Mouse (Mus musculus): ENCODE measurements around the gene Snapc2. TPM values are rescaled to one million over a fixed set of nuclear protein-coding genes. Genes with fewer than 3 reads are reported as not detected.

Gene Snapc2
- polyA plus RNA-seq, 1 experiment from 2014 or later, result 72.1 TPM

Other genes with a start within 250 kb of the Snapc2 start
- not detected in 2 replicates for gene Cd209f, start 147.2 kb upstream of the Snapc2 start, polyA plus RNA-seq (2016; fragmentation: Nextera tagmentation; extraction: Ambion mirVana)
- not detected in 2 replicates for gene Cd209g, start 119.0 kb upstream of the Snapc2 start, polyA plus RNA-seq (2016; fragmentation: Nextera tagmentation; extraction: Ambion mirVana)
- 14.4 and 25.5 TPM in 2 replicates for gene Evi5l, start 86.5 kb upstream of the Snapc2 start, polyA plus RNA-seq (2016; fragmentation: Nextera tagmentation; extraction: Ambion mirVana)
- gene Prr36, start 35.6 kb upstream of the Snapc2 start, polyA plus RNA-seq (2016; fragmentation: Nextera tagmentation; extraction: Ambion mirVana), result 1.5 and 2.2 TPM in 2 replicates
- 0.11 and 0.20 TPM in 2 replicates for gene Lrrc8e, start 26.3 kb upstream of the Snapc2 start, polyA plus RNA-seq (2016; fragmentation: Nextera tagmentation; extraction: Ambion mirVana)
- gene Map2k7, start 14.3 kb upstream of the Snapc2 start, polyA plus RNA-seq (2016; fragmentation: Nextera tagmentation; extraction: Ambion mirVana), result 32.8 and 34.2 TPM in 2 replicates
- gene Gm49320, start 14.2 kb upstream of the Snapc2 start, polyA plus RNA-seq (2016; fragmentation: Nextera tagmentation; extraction: Ambion mirVana), result 0.85 and 1.6 TPM in 2 replicates
- gene Tgfbr3l, start 4.9 kb upstream of the Snapc2 start, polyA plus RNA-seq (2016; fragmentation: Nextera tagmentation; extraction: Ambion mirVana), result 2.8 and 3.3 TPM in 2 replicates
- gene Ctxn1, start 6.2 kb downstream of the Snapc2 start, polyA plus RNA-seq (2016; fragmentation: Nextera tagmentation; extraction: Ambion mirVana), result 113 and 132 TPM in 2 replicates
- gene Timm44, start 22.8 kb downstream of the Snapc2 start, polyA plus RNA-seq (2016; fragmentation: Nextera tagmentation; extraction: Ambion mirVana), result 71.3 and 75.7 TPM in 2 replicates
- 24.2 and 27.9 TPM in 2 replicates for gene Ccl25, start 72.1 kb downstream of the Snapc2 start, polyA plus RNA-seq (2016; fragmentation: Nextera tagmentation; extraction: Ambion mirVana)
- gene Elavl1, start 72.3 kb downstream of the Snapc2 start, polyA plus RNA-seq (2016; fragmentation: Nextera tagmentation; extraction: Ambion mirVana), result 373 and 395 TPM in 2 replicates
- 8.3 and 10.2 TPM in 2 replicates for gene Cers4, start 239.9 kb downstream of the Snapc2 start, polyA plus RNA-seq (2016; fragmentation: Nextera tagmentation; extraction: Ambion mirVana)

All from limb, embryonic 10.5 days (tissue).